Mouse (Mus musculus) bone marrow macrophage, adult 2 months (primary cell): ENCODE results near the gene Agbl4.

Experiments used
- CTCF ChIP-seq: IDR thresholded peaks from 2 replicates; pipeline ENCODE4 v1.5.1; 2012; ENCODE audit warnings: low read depth, mild to moderate bottlenecking, low read length, moderate library complexity
- POLR2A ChIP-seq: IDR thresholded peaks from 2 replicates; pipeline ENCODE4 v1.6.1; 2012; ENCODE audit warnings: mild to moderate bottlenecking, low read depth, low read length, borderline replicate concordance

GRCm38 (mm10) chr4:111704126-111704525, 1306.7 kb downstream of the Agbl4 start:
- TF ChIP-seq POLR2A (no peak), CTCF (no peak)
